Mouse (Mus musculus): ENCODE results near the gene Kcnj12.

DNA sequence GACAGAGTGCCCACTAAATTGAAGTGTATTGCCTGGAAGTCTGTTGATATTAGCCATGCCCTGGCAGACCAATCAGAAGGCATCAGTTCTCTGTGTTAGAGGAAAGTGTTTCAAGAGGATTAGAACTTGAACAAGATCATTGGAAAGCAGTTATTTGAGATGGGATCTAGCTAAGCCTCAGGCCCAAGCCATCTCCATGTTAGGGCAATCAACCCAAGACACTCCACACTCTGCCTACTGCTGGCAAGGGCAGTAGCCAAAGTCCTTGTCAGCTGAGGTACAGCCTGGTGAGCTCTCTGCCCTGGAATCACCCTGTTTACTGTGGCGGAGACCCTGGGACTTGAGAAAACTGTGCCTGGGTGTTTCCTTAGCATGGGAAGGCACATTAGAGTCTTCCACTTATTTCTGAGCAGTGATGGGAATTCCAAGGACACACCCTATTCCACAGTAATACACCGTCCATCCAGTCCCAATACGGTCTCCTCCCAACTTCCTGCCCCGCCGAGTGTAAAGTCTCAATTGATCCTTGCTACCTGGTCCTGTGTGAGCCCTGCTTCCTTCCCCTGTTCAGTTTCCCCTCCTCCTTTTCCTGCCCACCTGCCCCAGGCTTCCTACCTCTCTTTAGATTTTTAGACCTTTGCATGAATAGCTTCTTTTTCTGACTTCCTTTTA lies 52.4 kb downstream of the Kcnj12 start:
- TF ChIP-seq CTCF (IDR thresholded peaks at IDR 0.05; ENCODE audit: low read depth, low read length), result no peak
- no peak for TF ChIP-seq GATA1 (IDR thresholded peaks at IDR 0.05; ENCODE audit: borderline replicate concordance, low read length)
- no peak for TF ChIP-seq GATA2 (IDR thresholded peaks at IDR 0.05; ENCODE audit: borderline replicate concordance, low read depth, low read length)
- no peak for TF ChIP-seq TAL1 (conservative IDR thresholded peaks at IDR 0.05; ENCODE audit: low read depth, low read length)

Measured in G1E (cell line).